Mouse (Mus musculus): ENCODE measurements around the gene Psme3. TPM values are rescaled to one million over a fixed set of nuclear protein-coding genes. Genes with fewer than 3 reads are reported as not detected.

Psme3 gene
- 112 and 153 TPM in 2 replicates for total RNA-seq (2017)

- ATAC-seq (replicated peaks; ENCODE audit: low read depth, poor library complexity, severe bottlenecking) = peak; percentile 91
These were observed at the start of gene Psme3 for GRCm38 (mm10) chr11:101315665-101316500. TSS of gene Psme3 (plus strand) at chr11:101316213.

GRCm38 (mm10) chr11:101269577-101270116, 46.4 kb upstream of the Psme3 start:
- no peak; the same call in 1 of the 2 replicates for ATAC-seq (replicated peaks; ENCODE audit: low read depth, poor library complexity, severe bottlenecking)

GRCm38 (mm10) chr11:101272446-101272845, 43.6 kb upstream of the Psme3 start:
- no peak for ATAC-seq (replicated peaks; ENCODE audit: low read depth, poor library complexity, severe bottlenecking)

GRCm38 (mm10) chr11:101275309-101275708, 40.7 kb upstream of the Psme3 start:
- ATAC-seq (replicated peaks; ENCODE audit: low read depth, poor library complexity, severe bottlenecking) = no peak

- no peak for ATAC-seq (replicated peaks; ENCODE audit: low read depth, poor library complexity, severe bottlenecking)
These were observed 39.5 kb upstream of the Psme3 start for GRCm38 (mm10) chr11:101276319-101277070.

- ATAC-seq (replicated peaks; ENCODE audit: low read depth, poor library complexity, severe bottlenecking) = no peak
These were observed 38.4 kb upstream of the Psme3 start for GRCm38 (mm10) chr11:101277381-101278222.

- peak; percentile 97 for ATAC-seq (replicated peaks; ENCODE audit: low read depth, poor library complexity, severe bottlenecking)
These were observed 37.5 kb upstream of the Psme3 start, which contains the start of the genes Cntd1 and Coa3 for GRCm38 (mm10) chr11:101278223-101279192. TSS of gene Cntd1 (plus strand) at chr11:101279012. TSS of gene Coa3 (minus strand) at chr11:101279114.

- ATAC-seq (replicated peaks; ENCODE audit: low read depth, poor library complexity, severe bottlenecking) = peak; percentile 14; the same call in 1 of the 2 replicates
These were observed 36.8 kb upstream of the Psme3 start for GRCm38 (mm10) chr11:101279193-101279569.

GRCm38 (mm10) chr11:101280837-101281236, 35.2 kb upstream of the Psme3 start:
- ATAC-seq (replicated peaks; ENCODE audit: low read depth, poor library complexity, severe bottlenecking) = no peak

- no peak for ATAC-seq (replicated peaks; ENCODE audit: low read depth, poor library complexity, severe bottlenecking)
These were observed 33.1 kb upstream of the Psme3 start for GRCm38 (mm10) chr11:101282896-101283295.

GRCm38 (mm10) chr11:101283805-101284204, 32.2 kb upstream of the Psme3 start:
- no peak for ATAC-seq (replicated peaks; ENCODE audit: low read depth, poor library complexity, severe bottlenecking)

GRCm38 (mm10) chr11:101287306-101287705, 28.7 kb upstream of the Psme3 start:
- ATAC-seq (replicated peaks; ENCODE audit: low read depth, poor library complexity, severe bottlenecking) = peak; percentile 65

- no peak for ATAC-seq (replicated peaks; ENCODE audit: low read depth, poor library complexity, severe bottlenecking)
These were observed 24.8 kb upstream of the Psme3 start for GRCm38 (mm10) chr11:101291231-101291630.

GRCm38 (mm10) chr11:101295191-101295590, 20.8 kb upstream of the Psme3 start:
- no peak for ATAC-seq (replicated peaks; ENCODE audit: low read depth, poor library complexity, severe bottlenecking)

GRCm38 (mm10) chr11:101300881-101301280, 15.1 kb upstream of the Psme3 start:
- ATAC-seq (replicated peaks; ENCODE audit: low read depth, poor library complexity, severe bottlenecking) = no peak

GRCm38 (mm10) chr11:101301299-101302003, 14.6 kb upstream of the Psme3 start:
- ATAC-seq (replicated peaks; ENCODE audit: low read depth, poor library complexity, severe bottlenecking) = no peak

- peak; percentile 98 for ATAC-seq (replicated peaks; ENCODE audit: low read depth, poor library complexity, severe bottlenecking)
These were observed 13.8 kb upstream of the Psme3 start, which contains the start of gene Becn1 for GRCm38 (mm10) chr11:101302004-101302798. TSS of gene Becn1 (minus strand) at chr11:101302286.

Measured in common myeloid progenitor, adult 5-6 weeks (primary cell).